Mouse (Mus musculus) forebrain, embryonic 13.5 days (tissue): Measurements from ENCODE around the gene Drc7. TPM values are rescaled to one million over a fixed set of nuclear protein-coding genes. Genes with fewer than 3 reads are reported as not detected.

Experiments used
- ATAC-seq: fragments of 200-750 bp; cut with Nextera tagmentation; 2 replicates; pipeline ENCODE4 v1.8.0; 2017
- H3K27ac ChIP-seq: fragments of 300-500 bp; sonication (generic); 2 replicates; pipeline ENCODE4 v1.5.1; 2015; ENCODE audit warnings: inconsistent platforms, mild to moderate bottlenecking, moderate library complexity
- H3K27me3 ChIP-seq: fragments of 300-500 bp; sonication (generic); 2 replicates; pipeline ENCODE4 v1.6.1; 2015; ENCODE audit warnings: mild to moderate bottlenecking, inconsistent platforms
- H3K36me3 ChIP-seq: fragments of 300-500 bp; sonication (generic); 2 replicates; pipeline ENCODE4 v1.6.1; 2015; ENCODE audit warnings: mild to moderate bottlenecking, inconsistent platforms; ENCODE audit not compliant: poor library complexity, severe bottlenecking
- H3K4me1 ChIP-seq: fragments of 300-500 bp; sonication (generic); 2 replicates; pipeline ENCODE4 v1.6.1; 2015; ENCODE audit warnings: inconsistent platforms
- H3K4me2 ChIP-seq: fragments of 300-500 bp; sonication (generic); 2 replicates; pipeline ENCODE4 v1.6.1; 2015; ENCODE audit warnings: inconsistent platforms, mild to moderate bottlenecking, moderate library complexity
- H3K4me3 ChIP-seq: fragments of 300-500 bp; sonication (generic); 2 replicates; pipeline ENCODE4 v1.5.1; 2015; ENCODE audit warnings: mild to moderate bottlenecking, inconsistent platforms
- H3K9ac ChIP-seq: fragments of 300-500 bp; sonication (generic); 2 replicates; pipeline ENCODE4 v1.6.1; 2015; ENCODE audit warnings: mild to moderate bottlenecking, inconsistent platforms
- H3K9me3 ChIP-seq: fragments of 300-500 bp; sonication (generic); replicated peaks from 2 replicates; pipeline ENCODE4 v1.6.1; 2016; ENCODE audit warnings: inconsistent platforms
- WGBS: fragments of 180-500 bp; shearing (Covaris S2); methylation state at CpG from one replicate; pipeline ENCODE4 v1.1.7; 2015; 5-methylcytosine and 5-hydroxymethylcytosine counted together
- polyA plus RNA-seq: library from polyadenylated mRNA; unstranded; fragments of >200 nt; fragmentation: Nextera tagmentation; extraction: Ambion mirVana; gene quantifications from 2 replicates; pipeline ENCODE4 v1.2.1, GENCODE M21; 2015

Drc7 gene
- polyA plus RNA-seq, 1 experiment from 2014 or later = 0.49 TPM

DNA sequence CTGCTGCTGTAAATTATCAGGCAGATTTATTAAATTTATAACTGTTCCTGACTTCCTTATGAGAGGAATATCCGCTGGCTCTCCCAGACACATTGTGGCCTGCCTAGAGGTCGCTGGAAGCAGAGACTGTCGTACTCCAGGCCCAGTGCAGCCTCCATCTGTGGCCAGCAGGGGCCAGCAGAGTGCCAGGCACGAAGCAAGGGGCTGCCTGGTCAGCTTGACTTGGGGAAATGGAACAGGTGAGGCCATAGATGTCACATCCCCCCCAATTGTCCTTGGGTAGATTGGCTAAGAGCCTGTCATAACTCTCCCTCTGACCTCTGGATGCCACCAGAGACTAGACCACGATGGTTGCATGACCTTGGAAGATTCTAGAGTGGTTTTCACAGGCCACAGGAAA, 44.1 kb downstream of the Drc7 start:
- WGBS = 31% methylated on average over 5 of the region's 5 CpGs
- ATAC-seq = peak; percentile 54
- Histone ChIP-seq H3K9me3 (no peaks in the 10 kb centered on the region), H3K4me1 (no peaks in the 10 kb centered on the region), H3K4me2 (no peak overlapping the region), H3K4me3 (no peak overlapping the region), H3K27ac (no peak overlapping the region), H3K27me3 (no peaks in the 10 kb centered on the region), H3K36me3 (peaks cover 84% of the 10 kb centered on the region), H3K9ac (no peak overlapping the region)

- Histone ChIP-seq H3K27ac (no peak overlapping the region), H3K27me3 (no peaks in the 10 kb centered on the region), H3K4me2 (no peak overlapping the region), H3K4me3 (no peak overlapping the region), H3K36me3 (peaks cover 63% of the 10 kb centered on the region), H3K9me3 (no peaks in the 10 kb centered on the region), H3K9ac (no peak overlapping the region), H3K4me1 (no peaks in the 10 kb centered on the region)
- 69% methylated on average over 4 of the region's 4 CpGs for WGBS
- ATAC-seq = 0 out of 2 replicates have a peak, but pooled peaks have one; percentile 9
These were observed 47.1 kb downstream of the Drc7 start for GRCm38 (mm10) chr8:95101972-95102371.

DNA sequence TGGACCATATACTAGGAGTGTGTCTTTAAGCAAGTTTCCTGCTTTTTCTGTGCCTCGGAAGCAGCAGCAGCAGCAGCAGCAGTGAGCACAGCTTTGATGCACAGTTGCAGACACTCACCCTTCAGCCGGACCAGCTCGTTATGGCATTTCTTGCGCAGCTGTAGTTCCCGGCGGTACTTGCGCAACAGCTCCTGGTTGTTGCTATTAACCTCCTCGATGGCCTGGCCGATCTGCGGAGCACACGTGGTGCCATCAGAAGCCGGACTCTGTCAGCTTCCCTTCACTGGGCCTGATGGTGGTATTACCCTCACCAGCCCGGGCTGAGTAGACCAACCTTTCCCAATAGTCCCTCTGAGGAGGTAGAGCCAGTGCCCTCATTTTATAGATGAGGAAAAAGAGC, 52.4 kb downstream of the Drc7 start:
- WGBS = 85% methylated on average over 13 of the region's 13 CpGs

GRCm38 (mm10) chr8:95112594-95112993, 57.7 kb downstream of the Drc7 start:
- Histone ChIP-seq H3K4me3 (no peak overlapping the region), H3K4me1 (no peaks in the 10 kb centered on the region), H3K9me3 (no peaks in the 10 kb centered on the region), H3K4me2 (no peak overlapping the region), H3K36me3 (no peaks in the 10 kb centered on the region), H3K27me3 (no peaks in the 10 kb centered on the region), H3K27ac (no peak overlapping the region), H3K9ac (no peak overlapping the region)
- no peak for ATAC-seq
- 93% methylated on average over 3 of the region's 3 CpGs for WGBS

More for the DNA sequence above, 52.4 kb downstream of the Drc7 start:
- Histone ChIP-seq H3K36me3 (peaks cover 13% of the 10 kb centered on the region), H3K9ac (no peak overlapping the region), H3K27me3 (no peaks in the 10 kb centered on the region), H3K27ac (no peak overlapping the region), H3K4me2 (no peak overlapping the region), H3K4me3 (no peak overlapping the region), H3K4me1 (no peaks in the 10 kb centered on the region), H3K9me3 (no peaks in the 10 kb centered on the region)
- ATAC-seq = no peak

DNA sequence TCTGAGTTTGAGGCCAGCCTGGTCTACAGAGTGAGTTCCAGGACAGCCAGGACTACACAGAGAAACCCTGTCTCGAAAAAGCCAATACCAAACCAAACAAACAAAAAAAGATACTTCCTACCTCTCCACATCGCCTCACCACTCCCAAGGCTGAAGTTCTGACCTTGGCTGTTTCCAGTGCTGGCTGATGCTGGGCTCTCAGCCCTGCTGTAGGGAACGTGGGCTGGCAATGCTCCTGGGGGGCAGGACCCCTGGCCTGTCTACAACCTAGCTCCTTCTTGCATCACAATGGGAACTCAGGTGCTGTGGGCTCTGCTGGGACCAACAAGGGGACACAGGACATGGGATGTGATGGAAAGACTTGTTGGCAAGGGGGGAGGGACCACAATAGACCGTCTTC, 58.2 kb downstream of the Drc7 start:
- WGBS = 78% methylated on average over 4 of the region's 4 CpGs
- Histone ChIP-seq H3K36me3 (no peaks in the 10 kb centered on the region), H3K9ac (no peak overlapping the region), H3K4me1 (no peaks in the 10 kb centered on the region), H3K4me2 (no peak overlapping the region), H3K27ac (no peak overlapping the region), H3K27me3 (no peaks in the 10 kb centered on the region), H3K4me3 (no peak overlapping the region), H3K9me3 (no peaks in the 10 kb centered on the region)
- ATAC-seq = no peak

DNA sequence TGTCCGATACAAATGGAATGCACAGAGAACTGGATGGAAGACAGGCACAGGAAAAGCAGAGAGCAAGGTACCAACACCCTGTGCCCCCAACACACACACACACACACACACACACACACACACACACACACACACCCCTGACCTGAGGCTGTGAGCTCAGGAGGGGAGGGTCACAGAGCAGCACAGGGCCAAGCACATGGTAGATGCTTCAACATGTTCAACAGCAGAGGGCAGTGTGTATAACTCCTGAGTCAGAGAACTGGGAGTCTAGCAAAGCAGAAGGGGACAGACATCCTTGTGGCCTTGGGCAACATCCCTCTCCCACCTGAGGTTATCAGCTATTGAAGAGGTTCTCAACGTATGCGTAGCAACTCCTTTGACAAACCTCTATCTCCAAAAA, 58.8 kb downstream of the Drc7 start:
- H3K4me1 ChIP-seq = no peaks in the 10 kb centered on the region
- no peaks in the 10 kb centered on the region for H3K9me3 ChIP-seq
- no peak overlapping the region for H3K4me3 ChIP-seq
- H3K4me2 ChIP-seq = no peak overlapping the region
- no peaks in the 10 kb centered on the region for H3K36me3 ChIP-seq
- H3K27me3 ChIP-seq = no peaks in the 10 kb centered on the region
- H3K9ac ChIP-seq = no peak overlapping the region
- WGBS = 73% methylated on average over 3 of the region's 3 CpGs
- ATAC-seq = peak; percentile 70; the same call in 1 of the 2 replicates
- no peak overlapping the region for H3K27ac ChIP-seq

- Histone ChIP-seq H3K4me3 (no peak overlapping the region), H3K4me1 (no peaks in the 10 kb centered on the region), H3K4me2 (no peak overlapping the region), H3K27ac (no peak overlapping the region), H3K9ac (no peak overlapping the region), H3K36me3 (no peaks in the 10 kb centered on the region), H3K27me3 (no peaks in the 10 kb centered on the region), H3K9me3 (no peaks in the 10 kb centered on the region)
- WGBS = 90% methylated on average over 5 of the region's 5 CpGs
- ATAC-seq = no peak
These were observed 68.6 kb downstream of the Drc7 start for GRCm38 (mm10) chr8:95123455-95123854.

DNA sequence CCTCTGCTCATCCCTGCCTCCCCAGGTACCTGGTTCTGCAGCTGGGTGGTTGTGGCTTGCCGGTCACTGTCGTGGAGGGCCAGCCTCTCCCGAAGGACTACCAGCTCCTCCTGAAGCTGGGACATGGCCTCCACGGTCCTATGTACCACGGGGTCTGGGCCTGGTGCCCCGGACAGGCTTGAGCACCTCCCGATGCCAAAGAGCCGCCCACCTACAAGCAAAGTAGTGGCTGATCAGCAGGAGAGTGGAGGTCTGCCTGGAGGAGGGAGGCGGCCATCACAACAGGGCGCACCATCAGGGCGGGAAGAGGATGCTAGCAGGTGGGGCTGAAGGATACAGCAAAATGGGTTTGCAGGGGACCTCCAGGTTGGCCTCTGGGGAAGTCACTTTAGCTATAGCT, 71.6 kb downstream of the Drc7 start:
- no peaks in the 10 kb centered on the region for H3K36me3 ChIP-seq
- no peaks in the 10 kb centered on the region for H3K9me3 ChIP-seq
- H3K4me3 ChIP-seq = no peak overlapping the region
- no peak overlapping the region for H3K9ac ChIP-seq
- ATAC-seq = no peak
- H3K27ac ChIP-seq = no peak overlapping the region
- 89% methylated on average over 11 of the region's 11 CpGs for WGBS
- H3K4me1 ChIP-seq = no peaks in the 10 kb centered on the region
- no peaks in the 10 kb centered on the region for H3K27me3 ChIP-seq
- H3K4me2 ChIP-seq = no peak overlapping the region

DNA sequence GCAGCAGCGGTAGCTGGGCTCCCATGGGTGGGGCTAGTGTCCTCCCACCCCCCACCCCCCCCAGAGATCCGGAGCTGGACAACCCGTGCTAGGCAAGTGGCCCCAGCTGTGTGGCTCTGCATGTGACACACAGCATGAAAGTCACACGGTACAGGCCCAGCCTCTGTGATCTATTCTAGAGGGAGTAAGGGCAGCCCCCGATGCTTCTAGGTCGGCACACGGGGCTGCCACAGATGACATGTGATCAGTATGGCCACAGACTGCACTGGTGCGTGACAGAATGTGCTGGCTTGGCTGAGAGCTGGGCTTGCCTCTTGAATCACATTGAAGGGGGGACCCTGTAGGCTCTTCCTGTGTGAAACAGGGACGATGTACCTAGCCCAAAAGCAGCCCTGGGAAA, 72.8 kb downstream of the Drc7 start:
- H3K27me3 ChIP-seq = no peaks in the 10 kb centered on the region
- no peak overlapping the region for H3K9ac ChIP-seq
- no peak overlapping the region for H3K27ac ChIP-seq
- no peak overlapping the region for H3K4me3 ChIP-seq
- ATAC-seq = 0 out of 2 replicates have a peak, but pooled peaks have one; percentile 41
- H3K9me3 ChIP-seq = no peaks in the 10 kb centered on the region
- H3K36me3 ChIP-seq = no peaks in the 10 kb centered on the region
- no peak overlapping the region for H3K4me2 ChIP-seq
- WGBS = 82% methylated on average over 9 of the region's 9 CpGs
- H3K4me1 ChIP-seq = no peaks in the 10 kb centered on the region

Other genes starting within 250 kb of the Drc7 start
- not detected in 2 replicates for gene Ccl17, start 244.7 kb upstream of the Drc7 start, polyA plus RNA-seq
- 55.0 and 60.8 TPM in 2 replicates for gene Coq9, start 216.8 kb upstream of the Drc7 start, polyA plus RNA-seq
- gene Ciapin1, start 216.7 kb upstream of the Drc7 start, polyA plus RNA-seq = 162 and 176 TPM in 2 replicates
- gene Polr2c, start 197.7 kb upstream of the Drc7 start, polyA plus RNA-seq = 170 TPM in 2 replicates
- gene Dok4, start 178.8 kb upstream of the Drc7 start, polyA plus RNA-seq = 38.2 and 39.2 TPM in 2 replicates
- 5.6 TPM in 2 replicates for gene Ccdc102a, start 137.0 kb upstream of the Drc7 start, polyA plus RNA-seq
- gene Adgrg5, start 131.4 kb upstream of the Drc7 start, polyA plus RNA-seq = 0.19 TPM in 1 of 2 replicates, not detected in the other
- 156 and 178 TPM in 2 replicates for gene Adgrg1, start 80.4 kb upstream of the Drc7 start, polyA plus RNA-seq
- 0.79 and 1.0 TPM in 2 replicates for gene Adgrg3, start 37.4 kb upstream of the Drc7 start, polyA plus RNA-seq
- gene Katnb1, start 26.1 kb downstream of the Drc7 start, polyA plus RNA-seq = 37.2 and 40.0 TPM in 2 replicates
- 8.2 and 8.3 TPM in 2 replicates for gene Kifc3, start 147.7 kb downstream of the Drc7 start, polyA plus RNA-seq